Mouse (Mus musculus) thymus, postnatal 14 days (tissue): ENCODE data around the gene Fgg.

Experiments used
- DNase-seq: peaks from one replicate; pipeline ENCODE4 v3.0.0; 2021

Fgg gene

DNA sequence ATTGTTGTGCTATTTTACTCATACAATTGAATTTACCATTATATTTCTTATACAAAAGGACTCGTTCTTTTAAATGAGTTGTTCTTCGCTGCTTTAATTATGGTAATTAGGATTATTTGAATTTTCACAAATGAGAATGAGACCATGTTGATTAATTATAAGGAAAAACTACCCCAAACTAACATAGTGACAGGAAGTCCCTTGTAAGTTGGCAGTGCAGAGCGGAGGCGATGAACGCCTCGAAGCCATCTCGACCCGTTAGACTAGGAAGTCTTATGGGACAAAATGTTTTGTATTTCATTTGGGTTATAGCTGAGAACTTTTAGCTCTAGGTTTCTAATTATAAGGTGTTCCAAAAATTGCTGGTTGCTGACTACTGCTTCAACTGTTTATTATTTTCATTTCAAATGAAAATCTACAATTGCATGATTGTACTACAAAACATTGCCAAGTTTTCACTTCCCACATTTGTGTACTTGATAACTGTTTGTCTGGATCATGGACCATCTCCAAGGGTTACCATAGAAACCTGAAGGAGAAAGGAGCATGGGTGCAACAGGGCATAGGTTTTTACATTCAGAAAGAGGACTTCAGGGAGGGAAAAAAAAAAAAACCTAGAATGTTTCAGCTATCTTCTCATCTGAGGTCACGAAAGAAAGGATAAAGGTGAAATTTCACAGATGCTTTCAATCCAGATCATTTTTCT lies 20.2 kb downstream of the Fgg start:
- no peak for DNase-seq

DNA sequence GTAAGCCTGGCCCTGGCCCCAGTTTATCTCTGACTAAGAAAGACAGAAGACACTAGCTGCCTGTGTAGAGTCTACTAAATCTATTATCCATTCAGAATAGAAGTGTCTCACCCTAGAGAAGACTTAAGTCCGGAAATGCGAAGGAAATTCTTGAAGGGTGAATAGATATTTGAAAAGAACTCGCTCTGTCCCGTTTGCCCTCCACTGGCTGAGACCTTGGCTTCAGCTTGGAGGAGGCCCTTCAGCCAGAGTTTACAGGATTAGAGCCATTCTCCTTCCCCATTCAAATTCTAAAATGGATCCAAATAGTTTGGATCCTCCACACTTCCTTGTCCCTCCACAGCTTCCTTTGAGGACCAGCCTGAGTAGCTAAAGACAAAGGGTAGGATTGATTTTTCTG lies 22.8 kb downstream of the Fgg start:
- no peak for DNase-seq

DNA sequence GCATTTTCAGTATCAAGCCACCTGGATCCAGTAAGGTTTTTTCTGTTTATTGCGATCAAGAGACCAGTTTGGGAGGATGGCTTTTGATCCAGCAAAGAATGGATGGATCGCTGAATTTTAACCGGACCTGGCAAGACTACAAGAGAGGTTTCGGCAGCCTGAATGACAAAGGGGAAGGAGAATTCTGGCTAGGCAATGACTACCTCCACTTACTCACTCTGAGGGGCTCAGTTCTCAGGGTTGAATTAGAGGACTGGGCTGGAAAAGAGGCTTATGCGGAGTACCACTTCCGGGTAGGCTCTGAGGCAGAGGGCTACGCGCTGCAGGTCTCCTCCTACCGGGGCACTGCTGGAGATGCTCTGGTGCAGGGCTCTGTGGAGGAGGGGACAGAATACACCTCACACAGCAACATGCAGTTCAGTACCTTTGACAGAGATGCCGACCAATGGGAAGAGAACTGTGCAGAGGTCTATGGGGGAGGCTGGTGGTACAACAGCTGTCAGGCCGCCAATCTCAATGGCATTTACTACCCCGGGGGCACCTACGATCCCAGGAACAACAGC lies 25.3 kb downstream of the Fgg start:
- no peak for DNase-seq

DNA sequence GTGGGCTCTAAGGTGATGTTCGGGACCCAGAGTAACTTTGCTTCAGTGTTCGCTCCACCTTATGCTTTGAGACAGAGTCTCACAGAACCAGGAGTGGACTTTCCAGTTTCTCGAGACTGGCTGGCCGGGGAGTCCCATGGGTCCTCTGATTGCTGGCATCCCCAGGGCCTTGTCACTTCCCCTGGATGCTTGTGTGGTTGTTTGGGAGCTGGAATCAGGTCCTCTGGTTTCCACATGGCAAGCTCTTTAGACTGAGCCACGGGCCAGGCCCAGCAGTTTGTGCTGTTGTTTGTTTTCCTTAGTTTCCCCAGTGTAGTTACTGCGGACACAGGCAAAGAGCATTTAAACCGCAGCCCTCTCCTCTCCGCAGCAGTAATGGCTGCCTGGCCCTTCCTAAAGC lies 26.3 kb downstream of the Fgg start:
- no peak for DNase-seq

DNA sequence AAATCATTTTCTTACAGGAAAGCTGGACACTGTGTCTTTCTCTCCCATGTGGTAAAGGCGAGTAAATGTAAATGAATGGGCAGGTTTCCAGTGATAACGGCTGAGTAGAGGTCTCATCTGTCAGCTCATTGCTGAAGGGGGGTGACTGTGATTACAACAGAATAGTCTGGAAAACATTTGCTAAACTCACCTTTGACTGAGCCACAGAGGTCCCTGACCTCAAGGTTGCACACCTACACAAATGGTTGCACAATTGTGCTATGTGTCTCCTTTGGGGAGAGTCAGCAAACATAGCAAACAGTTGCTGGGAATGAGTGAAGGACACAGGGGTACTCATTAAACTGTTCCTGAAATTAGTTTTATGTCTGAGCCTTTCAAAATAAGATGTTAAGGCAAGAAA lies 31.3 kb downstream of the Fgg start:
- no peak for DNase-seq

DNA sequence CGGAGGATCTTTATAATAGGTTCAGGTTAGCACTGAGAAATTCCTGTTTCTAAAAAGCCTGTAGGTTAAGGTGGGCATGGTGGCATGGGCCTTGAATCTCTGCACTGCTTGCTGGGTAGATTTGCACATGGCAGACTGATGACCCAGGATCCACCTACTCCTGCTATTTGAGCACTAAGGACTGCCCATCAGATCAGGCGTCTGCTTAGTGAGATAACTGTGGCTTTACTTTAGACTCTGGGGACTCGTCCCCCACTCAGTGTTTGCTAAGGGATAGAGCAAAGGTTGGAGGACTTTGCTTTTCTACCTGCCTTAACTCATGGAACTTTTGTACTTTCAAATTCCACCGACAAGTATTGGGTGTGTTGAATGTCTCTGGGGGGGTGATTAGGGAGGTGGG lies 32.1 kb downstream of the Fgg start:
- DNase-seq = no peak

DNA sequence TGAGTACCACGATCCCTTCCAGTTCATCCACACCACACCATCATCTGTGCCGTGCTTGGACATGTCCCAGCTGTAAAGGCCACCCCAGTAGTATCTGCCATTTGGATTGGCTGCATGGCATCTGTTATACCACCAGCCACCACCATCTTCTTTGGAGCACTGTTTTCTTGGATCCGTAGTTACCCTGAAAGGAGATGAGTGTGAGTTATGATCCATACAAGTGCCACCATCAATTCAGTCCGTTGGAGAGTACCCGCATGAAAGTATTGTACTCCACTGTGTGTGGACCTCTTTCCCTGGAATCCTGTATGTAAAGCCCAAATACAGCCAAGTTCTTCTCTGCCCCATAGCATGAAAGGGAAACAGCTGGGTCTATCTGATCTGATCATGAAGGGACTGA lies 34.9 kb downstream of the Fgg start:
- no peak for DNase-seq

DNA sequence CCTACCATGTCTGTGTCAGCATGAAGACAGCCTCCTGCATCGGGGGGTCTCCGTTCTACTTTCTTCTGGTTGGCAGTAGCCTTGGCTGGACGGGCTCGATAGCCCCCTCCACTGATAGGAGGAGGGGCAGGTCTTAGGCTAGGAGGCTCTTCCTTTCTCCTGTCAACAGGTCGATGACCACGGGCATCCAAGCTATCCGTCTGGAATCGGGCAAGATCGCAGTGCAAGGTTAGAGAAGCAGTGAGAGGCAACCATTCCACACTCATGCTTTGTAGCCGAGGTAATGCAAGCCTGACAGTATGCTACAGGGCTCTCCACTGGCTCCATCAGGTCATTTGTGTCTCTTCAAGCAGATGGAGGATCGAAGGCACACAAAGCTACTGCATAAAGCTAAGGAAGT lies 39.1 kb downstream of the Fgg start:
- no peak for DNase-seq

DNA sequence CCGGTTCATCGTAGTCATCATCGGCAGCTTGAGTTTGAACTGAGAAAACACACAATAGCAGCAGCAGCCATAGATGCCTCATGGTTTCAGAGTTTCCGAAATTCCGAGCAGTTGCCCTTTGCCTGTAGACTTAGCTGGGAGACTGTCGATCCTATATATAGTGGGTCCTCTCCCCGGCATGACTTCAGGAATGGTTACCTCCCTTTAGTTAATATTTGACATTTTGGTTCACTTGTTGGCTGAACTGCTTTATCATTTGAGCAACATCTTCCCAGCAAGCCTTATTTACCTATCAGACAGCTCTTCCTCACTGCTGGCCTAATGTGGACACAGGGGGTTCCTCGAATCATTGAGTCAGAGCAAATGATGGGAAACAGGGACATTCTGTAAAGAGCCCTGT lies 42.2 kb downstream of the Fgg start, which contains the start of gene Fgb:
Gene Fgb (minus strand): TSS at position 184 of the 400 bp plus-strand sequence.
- no peak for DNase-seq

DNA sequence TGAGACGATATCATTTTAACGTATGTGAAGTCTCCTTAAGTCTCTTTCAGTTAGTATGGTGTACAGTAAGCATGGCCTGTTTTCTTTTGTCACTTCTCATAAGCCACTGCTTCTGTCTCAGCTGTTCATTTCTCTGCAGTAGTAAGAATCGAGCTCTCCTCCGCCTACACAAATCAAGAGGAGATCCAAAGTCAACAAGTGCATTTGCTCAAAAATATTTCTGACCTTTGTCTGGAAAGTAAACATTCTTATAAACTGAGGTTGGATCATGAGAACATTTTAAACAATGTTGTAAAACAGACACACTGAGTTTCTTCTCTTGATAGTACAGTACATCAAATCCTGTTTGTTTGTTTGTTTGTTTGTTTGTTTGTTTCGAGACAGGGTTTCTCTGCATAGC lies 43.1 kb downstream of the Fgg start:
- DNase-seq = no peak

DNA sequence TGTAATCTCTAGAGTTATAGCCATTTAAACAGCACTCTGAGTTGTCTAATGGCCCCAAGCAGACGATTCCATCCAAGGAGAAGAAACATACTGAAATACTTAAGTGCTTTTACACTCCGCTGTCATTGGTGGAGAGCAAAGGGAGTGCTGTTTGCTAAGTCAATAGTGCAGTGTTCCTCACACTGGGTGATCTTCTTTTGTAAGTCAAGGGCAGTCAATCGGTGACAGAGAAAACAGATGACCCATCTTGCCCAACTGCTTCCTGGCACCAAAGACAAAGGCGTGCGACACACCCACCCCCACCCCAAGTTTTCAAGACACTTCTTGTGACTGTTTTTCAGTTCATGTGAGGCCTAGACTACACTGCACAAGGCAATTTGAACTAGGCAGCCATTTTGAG lies 44.6 kb downstream of the Fgg start:
- no peak for DNase-seq

DNA sequence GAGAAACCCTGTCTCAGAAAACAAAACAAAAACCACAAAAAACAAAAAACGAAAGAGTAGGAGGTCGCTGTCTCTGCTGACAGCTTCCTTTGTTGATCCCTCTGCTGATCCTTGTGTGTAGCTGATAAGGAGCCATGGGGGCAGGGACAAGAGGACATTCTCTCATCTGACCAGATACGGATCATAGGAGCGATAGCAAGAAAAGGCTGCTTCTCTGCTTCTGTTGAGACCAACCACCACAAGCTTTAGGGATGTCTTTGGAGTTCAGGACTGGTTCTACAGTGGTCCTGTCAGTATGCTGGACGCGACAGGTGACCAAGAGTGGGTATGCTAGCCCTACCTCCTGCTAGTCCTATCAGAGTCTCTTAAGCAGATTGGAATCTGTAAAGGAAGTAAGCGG lies 45.6 kb downstream of the Fgg start:
- DNase-seq = no peak

DNA sequence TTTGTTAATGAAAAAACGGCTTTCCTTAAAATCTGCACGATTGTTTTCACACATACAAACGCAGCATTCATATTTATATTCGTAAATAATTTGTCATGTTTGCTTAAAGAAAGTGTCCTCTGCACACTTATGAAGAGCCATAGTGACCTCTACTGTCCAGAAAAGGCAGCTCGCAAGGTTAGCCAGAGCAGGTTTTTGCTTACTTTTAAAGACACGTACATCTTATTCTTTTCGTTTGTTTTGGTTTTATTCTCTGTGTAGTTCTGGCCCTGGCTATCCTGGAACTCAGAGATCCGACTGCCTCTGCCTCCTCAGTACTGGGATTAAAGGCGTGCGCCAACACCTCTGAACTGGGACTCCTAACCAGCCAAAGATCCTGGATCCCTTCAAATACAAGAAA lies 46.2 kb downstream of the Fgg start:
- peak; percentile 10 for DNase-seq

DNA sequence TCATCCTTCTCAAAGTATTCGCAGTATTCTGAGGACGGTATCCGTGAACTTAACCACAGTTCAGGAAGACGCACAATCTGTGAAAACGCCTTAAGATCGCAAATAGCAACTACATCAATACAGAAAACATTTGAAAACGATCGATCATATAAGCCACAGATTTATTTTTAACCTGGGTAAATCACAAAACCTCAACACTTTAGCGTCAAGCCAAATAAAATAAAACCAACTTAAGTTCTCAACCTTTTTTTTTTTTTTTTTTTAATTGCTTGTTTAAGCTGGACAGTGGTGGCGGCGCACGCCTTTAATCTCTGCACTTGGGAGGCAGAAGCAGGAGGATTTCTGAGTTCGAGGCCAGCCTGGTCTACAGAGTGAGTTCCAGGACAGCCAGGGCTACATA lies 47.2 kb downstream of the Fgg start:
- no peak for DNase-seq

DNA sequence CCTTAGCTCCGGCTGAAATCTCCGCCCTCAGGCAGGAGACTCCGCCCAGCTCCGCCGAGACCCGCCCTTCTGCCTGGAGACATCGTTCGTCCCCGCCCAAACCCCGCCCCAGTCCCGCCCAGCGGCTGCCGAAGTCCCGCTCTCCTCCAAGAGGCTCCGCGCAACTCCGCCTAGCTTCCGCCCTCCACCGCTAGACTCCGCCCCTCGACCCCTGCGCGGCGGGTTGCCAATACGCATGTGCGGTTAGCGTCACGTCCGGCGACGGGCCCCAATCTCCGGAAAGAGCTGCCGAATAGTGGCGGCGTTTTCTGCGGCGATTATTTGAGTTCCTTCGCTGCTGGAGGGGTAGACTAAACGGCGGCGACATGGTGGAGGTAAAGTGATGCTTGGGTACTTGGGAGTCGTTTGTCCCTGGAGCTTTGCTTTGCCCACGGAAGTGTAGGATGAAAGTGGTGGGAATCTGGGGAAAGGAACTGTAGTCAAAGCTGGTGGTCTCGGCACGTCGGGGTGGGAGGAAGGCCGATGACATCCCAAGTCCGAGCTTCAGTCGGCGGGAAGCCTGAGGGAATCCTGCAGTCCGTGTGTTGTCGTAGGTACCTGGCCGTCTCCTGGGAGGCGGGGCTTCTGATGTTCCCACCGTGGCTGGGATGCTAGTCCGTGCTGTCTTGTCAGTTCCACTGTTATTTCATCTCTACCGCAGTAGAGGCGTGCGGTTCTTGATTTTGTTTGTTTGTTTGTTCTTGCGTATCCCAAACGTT lies 47.9 kb downstream of the Fgg start, which contains the start of gene Plrg1:
Gene Plrg1 (plus strand): TSS at position 242 of the 758 bp plus-strand sequence.
- DNase-seq = peak; percentile 99

DNA sequence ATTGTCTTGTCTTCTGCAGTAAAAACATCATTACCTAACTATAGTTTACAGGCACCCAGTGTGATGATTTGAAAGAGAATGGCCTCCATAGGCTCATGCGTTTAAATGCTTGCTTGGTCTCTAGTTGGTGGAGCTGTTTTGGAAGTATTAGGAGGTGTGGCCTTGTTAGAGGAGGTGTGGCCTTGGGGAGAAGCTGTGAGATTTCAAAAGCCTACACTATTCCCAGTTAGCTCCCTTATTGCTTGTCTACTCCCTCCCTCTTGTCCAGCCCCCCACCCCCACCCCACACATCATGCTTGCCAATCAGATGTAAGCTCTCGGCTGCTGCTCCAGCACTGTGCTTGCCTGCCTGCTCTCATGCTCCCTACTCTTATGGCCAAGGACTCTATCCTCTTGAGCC lies 49.5 kb downstream of the Fgg start:
- no peak for DNase-seq
